ENCODE assay signal across 8 mouse cellular contexts in the genomic region with DNA sequence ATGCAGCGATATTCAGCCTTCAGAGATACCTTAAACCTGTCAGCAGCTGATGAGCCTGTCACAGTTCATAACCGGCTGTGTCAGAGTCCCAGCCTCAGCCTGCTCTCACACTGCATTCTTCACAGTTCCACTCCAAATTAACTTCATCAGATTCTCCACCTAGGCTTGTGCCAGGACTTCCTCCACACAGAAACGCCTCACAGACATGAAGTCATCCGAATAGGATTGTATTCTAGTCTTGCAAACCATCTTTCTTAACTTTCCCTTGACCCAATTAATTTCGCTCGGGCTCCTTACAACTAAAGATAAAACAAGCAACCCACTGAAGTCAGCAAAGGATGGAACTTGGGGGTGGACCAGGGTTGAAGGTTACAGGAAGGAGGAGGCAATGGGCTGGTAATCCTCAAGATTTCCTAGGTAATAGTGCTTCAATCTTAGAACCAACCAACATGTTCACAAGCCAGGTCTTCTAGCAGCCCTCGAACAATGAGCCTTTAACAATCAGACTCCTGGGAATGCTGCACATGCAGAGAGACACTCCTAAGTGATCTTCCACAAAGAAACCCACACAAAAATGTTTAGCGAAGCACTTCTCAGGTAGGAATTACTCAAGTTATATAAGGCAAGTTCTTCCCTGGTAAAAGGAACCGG. TPM values are rescaled to one million over a fixed set of nuclear protein-coding genes. Genes with fewer than 3 reads are reported as not detected.
A peak's percentile ranks its signal among the peaks of the same experiment; 100 is the strongest.
DNase-seq lines count a peak whose midpoint lies in the region; ATAC-seq and TF ChIP-seq lines count a peak whose summit lies in the region.

No protein-coding gene starts in this region.

- no peak overlapping the region for H3K27ac ChIP-seq in heart, embryonic 16.5 days (ENCODE audit: low read length)
- H3K27ac ChIP-seq in embryonic facial prominence, embryonic 14.5 days (replicated peaks; ENCODE audit: low read depth, low read length): no peak overlapping the region
- H3K27ac ChIP-seq in left cerebral cortex, adult 2 months: peak overlapping the region; percentile 94
- peak overlapping the region; percentile 78 for H3K27ac ChIP-seq in neural tube, embryonic 13.5 days (replicated peaks)

- ATAC-seq in heart, embryonic 16.5 days (replicated peaks; ENCODE audit: extremely low read depth, insufficient read depth, low FRiP score): no peak
- ATAC-seq in embryonic facial prominence, embryonic 14.5 days (ENCODE audit: low read depth): no peak
- ATAC-seq in neural tube, embryonic 13.5 days (ENCODE audit: low read depth): peak; percentile 5; the same call in 1 of the 2 replicates

- intact Hi-C loops in heart, postnatal 25 days (cut with DNase I): no loop called here
- intact Hi-C loops in left cerebral cortex, adult 2 months (cut with DNase I): loop anchor here (5.0 kb wide), 2 partner anchors 76 to 841 kb away; no protein-coding TSS in a partner anchor

- TF ChIP-seq CTCF in left cerebral cortex, adult 2 months (IDR thresholded peaks at IDR 0.05): no peak

- 33% methylated on average over 9 of the region's 9 CpGs for WGBS in heart, embryonic 16.5 days
- 21% methylated on average over 9 of the region's 9 CpGs for WGBS in embryonic facial prominence, embryonic 14.5 days
- 22% methylated on average over 9 of the region's 9 CpGs for WGBS in neural tube, embryonic 13.5 days

- H3K27me3 ChIP-seq in heart, embryonic 16.5 days (ENCODE audit: control insufficient read depth, insufficient read depth, low read length): peaks cover 21% of the 10 kb centered on the region
- H3K27me3 ChIP-seq in embryonic facial prominence, embryonic 14.5 days (replicated peaks; ENCODE audit: control insufficient read depth, insufficient read depth, low read length): peaks cover 31% of the 10 kb centered on the region
- peaks cover 14% of the 10 kb centered on the region for H3K27me3 ChIP-seq in neural tube, embryonic 13.5 days

- no peaks in the 10 kb centered on the region for H3K9me3 ChIP-seq in heart, embryonic 16.5 days (replicated peaks; ENCODE audit: control insufficient read depth, low read length)
- H3K9me3 ChIP-seq in embryonic facial prominence, embryonic 14.5 days (ENCODE audit: control insufficient read depth, low read length): no peaks in the 10 kb centered on the region
- H3K9me3 ChIP-seq in neural tube, embryonic 13.5 days: no peaks in the 10 kb centered on the region

- DNase-seq in heart, postnatal 25 days (ENCODE audit: low spot score): no peak
- DNase-seq in embryonic facial prominence, embryonic 14.5 days (ENCODE audit: low spot score): no peak
- peak; percentile 18 to 30 for DNase-seq in left cerebral cortex, adult 2 months (ENCODE audit: extremely low spot score in 1 of 2, low spot score in 2 of 2)
- no peak for DNase-seq in urinary bladder, postnatal 10 days (ENCODE audit: low spot score)
- DNase-seq in spleen, postnatal 4 days (ENCODE audit: low spot score in 2 of 2): no peak
- DNase-seq in adrenal gland, postnatal 36 days: no peak

- H3K9ac ChIP-seq in heart, embryonic 16.5 days (ENCODE audit: low read length): no peak overlapping the region; the same call in 1 of the 2 replicates
- no peak overlapping the region for H3K9ac ChIP-seq in embryonic facial prominence, embryonic 14.5 days (ENCODE audit: low read depth, low read length)
- H3K9ac ChIP-seq in neural tube, embryonic 13.5 days: peak overlapping the region; percentile 77

- H3K4me2 ChIP-seq in heart, embryonic 16.5 days (ENCODE audit: low read depth, low read length): peak overlapping the region; percentile 83
- H3K4me2 ChIP-seq in embryonic facial prominence, embryonic 14.5 days (ENCODE audit: low read depth, low read length): peak overlapping the region; percentile 91
- H3K4me2 ChIP-seq in neural tube, embryonic 13.5 days: peak overlapping the region; percentile 85

- H3K4me1 ChIP-seq in heart, embryonic 16.5 days (ENCODE audit: control insufficient read depth, insufficient read depth, low read length): peaks cover 3% of the 10 kb centered on the region; the same call in 1 of the 2 replicates
- no peaks in the 10 kb centered on the region for H3K4me1 ChIP-seq in embryonic facial prominence, embryonic 14.5 days (ENCODE audit: control insufficient read depth, insufficient read depth, low read length)
- H3K4me1 ChIP-seq in neural tube, embryonic 13.5 days (replicated peaks): peaks cover 30% of the 10 kb centered on the region

- H3K36me3 ChIP-seq in heart, embryonic 16.5 days (ENCODE audit: control insufficient read depth, insufficient read depth): no peaks in the 10 kb centered on the region
- no peaks in the 10 kb centered on the region for H3K36me3 ChIP-seq in embryonic facial prominence, embryonic 14.5 days (ENCODE audit: control insufficient read depth, insufficient read depth, low read length)
- H3K36me3 ChIP-seq in neural tube, embryonic 13.5 days: no peaks in the 10 kb centered on the region

- H3K4me3 ChIP-seq in heart, embryonic 16.5 days (ENCODE audit: low read length): peak overlapping the region; percentile 64
- H3K4me3 ChIP-seq in embryonic facial prominence, embryonic 14.5 days (ENCODE audit: low read depth, low read length): peak overlapping the region; percentile 53
- H3K4me3 ChIP-seq in left cerebral cortex, adult 2 months: peak overlapping the region; percentile 49
- peak overlapping the region; percentile 61 for H3K4me3 ChIP-seq in neural tube, embryonic 13.5 days

RNA-seq across cellular contexts. Expression of a gene that starts 0.8 kb away (rescaled TPM):
- 10.0 and 12.8 TPM in 2 replicates for polyA plus RNA-seq in heart, embryonic 16.5 days (2015; fragmentation: Nextera tagmentation; extraction: Ambion mirVana)
- 1 to 10 TPM; 8.9 to 9.2 TPM for total RNA-seq in heart, postnatal 25 days (2021)
- 46.2 and 52.2 TPM in 2 replicates for polyA plus RNA-seq in embryonic facial prominence, embryonic 14.5 days (2014; fragmentation: Nextera tagmentation; extraction: Ambion mirVana)
- total RNA-seq in left cerebral cortex, adult 2 months (2021): 100 to 1,000 TPM; 307 to 330 TPM
- 86.5 and 86.9 TPM in 2 replicates for polyA plus RNA-seq in neural tube, embryonic 13.5 days (2015; fragmentation: Nextera tagmentation; extraction: Ambion mirVana)
- 100 to 1,000 TPM in 1 of 2 experiments, 10 to 100 TPM in 1; 89.2 to 120 TPM for total RNA-seq in adrenal gland, postnatal 36 days (2021)

Comparison
In these comparisons a context has a peak if more than half of its experiments do, and no peak if none do; other contexts are left out.
1. H3K27ac ChIP-seq: peak in left cerebral cortex, adult 2 months (single experiment) and neural tube, embryonic 13.5 days (single experiment); none in heart, embryonic 16.5 days (single experiment) and embryonic facial prominence, embryonic 14.5 days (single experiment).
2. DNase-seq: peak in left cerebral cortex, adult 2 months (2 of 2); none in heart, postnatal 25 days (single experiment), embryonic facial prominence, embryonic 14.5 days (single experiment), urinary bladder, postnatal 10 days (single experiment), spleen, postnatal 4 days (0 of 2) and adrenal gland, postnatal 36 days (0 of 2).
3. RNA of a gene that starts 0.8 kb away (total RNA-seq): 307 to 330 TPM in left cerebral cortex, adult 2 months and 89.2 to 120 TPM in adrenal gland, postnatal 36 days; 8.9 to 9.2 TPM in heart, postnatal 25 days; every median in the first group is over 4 times any median in the second.
4. Peak in every context shown above with its lines, with median percentiles within 50 percentile points of each other: H3K4me2 ChIP-seq and H3K4me3 ChIP-seq.